In genomic region chr8:77803147-77803903, GRCm38 (mm10) we compare ENCODE assay signal across 12 mouse cellular contexts.
DNase-seq lines count a peak whose midpoint lies in the region; ATAC-seq and TF ChIP-seq lines count a peak whose summit lies in the region.
"Had no signal": no experiment of that assay in that cellular context is flagged by ENCODE, and none has a peak within 500 bp of the region (broad histone marks: within the 10 kb centered on the region; RNA-seq: fewer than 3 reads in every experiment).

No protein-coding gene starts in this region.

- ATAC-seq in cerebellum, adult (ENCODE audit: insufficient number of reproducible peaks, low FRiP score, low TSS enrichment): peak; percentile 6; the same call in 1 of the 2 replicates
- peak; percentile 64; the same call in 1 of the 2 replicates for ATAC-seq in kidney, embryonic 14.5 days (ENCODE audit: low FRiP score, low TSS enrichment)
- no peak for ATAC-seq in midbrain, embryonic 13.5 days
- ATAC-seq: hindbrain, postnatal 0 days had no signal

- H3K4me2 ChIP-seq in kidney, embryonic 14.5 days (replicated peaks; ENCODE audit: low read depth, low read length): no peak overlapping the region
- no peak overlapping the region for H3K4me2 ChIP-seq in midbrain, embryonic 13.5 days (replicated peaks)
- H3K4me2 ChIP-seq: limb, embryonic 13.5 days had no signal

- H3K4me3 ChIP-seq in kidney, embryonic 14.5 days (ENCODE audit: low read length): no peak overlapping the region
- no peak overlapping the region for H3K4me3 ChIP-seq in midbrain, embryonic 13.5 days (replicated peaks)
- H3K4me3 ChIP-seq: limb, embryonic 13.5 days had no signal

- 52% methylated on average over 9 of the region's 9 CpGs for WGBS in kidney, embryonic 14.5 days
- WGBS in midbrain, embryonic 13.5 days: 75% methylated on average over 9 of the region's 9 CpGs

- no peaks in the 10 kb centered on the region for H3K9me3 ChIP-seq in kidney, embryonic 14.5 days (ENCODE audit: control insufficient read depth, low read length)
- no peaks in the 10 kb centered on the region for H3K9me3 ChIP-seq in midbrain, embryonic 13.5 days
- H3K9me3 ChIP-seq: limb, embryonic 13.5 days had no signal

- H3K4me1 ChIP-seq in kidney, embryonic 14.5 days (ENCODE audit: control insufficient read depth, insufficient read depth, low read length): 0 out of 2 replicates have a peak, but pooled peaks cover 2% of the 10 kb centered on the region
- no peaks in the 10 kb centered on the region for H3K4me1 ChIP-seq in midbrain, embryonic 13.5 days (replicated peaks)
- H3K4me1 ChIP-seq: limb, embryonic 13.5 days had no signal

- H3K9ac ChIP-seq in kidney, embryonic 14.5 days (ENCODE audit: low read depth, low read length): no peak overlapping the region
- no peak overlapping the region for H3K9ac ChIP-seq in midbrain, embryonic 13.5 days (replicated peaks)
- H3K9ac ChIP-seq: limb, embryonic 13.5 days had no signal

- DNase-seq in cerebellum, postnatal 25 days: no peak
- DNase-seq in brain, embryonic 14.5 days (ENCODE audit: low read depth): peak; percentile 12
- peak; percentile 63 for DNase-seq in lung, postnatal 25 days (ENCODE audit: low spot score)
- DNase-seq in layer of hippocampus, adult 18-20 months (ENCODE audit: low spot score in 2 of 2): no peak
- DNase-seq in neural tube, embryonic 10.5 days (ENCODE audit: extremely low spot score, low spot score): no peak
- DNase-seq: right cerebral cortex, postnatal 25 days; thymus, postnatal 36 days had no signal

- TF ChIP-seq CTCF in brain, embryonic 14.5 days (IDR thresholded peaks at IDR 0.05; ENCODE audit: borderline replicate concordance, extremely low read depth, insufficient read depth, insufficient read length): no peak

- no peak for TF ChIP-seq POLR2A in brain, embryonic 14.5 days (IDR thresholded peaks at IDR 0.05; ENCODE audit: borderline replicate concordance, extremely low read depth, insufficient read depth, insufficient read length, poor library complexity, severe bottlenecking)

- no peak overlapping the region for H3K27ac ChIP-seq in kidney, embryonic 14.5 days (ENCODE audit: low read depth, low read length)
- no peak overlapping the region for H3K27ac ChIP-seq in midbrain, embryonic 13.5 days
- H3K27ac ChIP-seq: hindbrain, postnatal 0 days; limb, embryonic 13.5 days had no signal

- no peaks in the 10 kb centered on the region for H3K36me3 ChIP-seq in kidney, embryonic 14.5 days (ENCODE audit: control insufficient read depth, insufficient read depth, low read length)
- H3K36me3 ChIP-seq in midbrain, embryonic 13.5 days: no peaks in the 10 kb centered on the region
- H3K36me3 ChIP-seq: limb, embryonic 13.5 days had no signal

- H3K27me3 ChIP-seq in kidney, embryonic 14.5 days (ENCODE audit: control insufficient read depth, insufficient read depth, low read length): no peaks in the 10 kb centered on the region
- H3K27me3 ChIP-seq in midbrain, embryonic 13.5 days: no peaks in the 10 kb centered on the region
- H3K27me3 ChIP-seq: limb, embryonic 13.5 days had no signal

Comparison
In these comparisons a context has a peak if more than half of its experiments do, and no peak if none do; other contexts are left out.
1. DNase-seq: peak in brain, embryonic 14.5 days (single experiment) and lung, postnatal 25 days (single experiment); none in cerebellum, postnatal 25 days (0 of 2), layer of hippocampus, adult 18-20 months (0 of 2) and neural tube, embryonic 10.5 days (single experiment).